Mouse (Mus musculus): ENCODE data around the gene Umodl1.

Umodl1 gene

GRCm38 (mm10) chr17:30978556-30978955 lies 24.1 kb downstream of the Umodl1 start:
- in situ Hi-C loops (cut with MboI; ENCODE audit: low pct_unique_long_range_greater_than_20kb in 1 of 2, low sequenced_read_pairs in 2 of 2, unreplicated experiment in 1 of 2): no loop called here

DNA sequence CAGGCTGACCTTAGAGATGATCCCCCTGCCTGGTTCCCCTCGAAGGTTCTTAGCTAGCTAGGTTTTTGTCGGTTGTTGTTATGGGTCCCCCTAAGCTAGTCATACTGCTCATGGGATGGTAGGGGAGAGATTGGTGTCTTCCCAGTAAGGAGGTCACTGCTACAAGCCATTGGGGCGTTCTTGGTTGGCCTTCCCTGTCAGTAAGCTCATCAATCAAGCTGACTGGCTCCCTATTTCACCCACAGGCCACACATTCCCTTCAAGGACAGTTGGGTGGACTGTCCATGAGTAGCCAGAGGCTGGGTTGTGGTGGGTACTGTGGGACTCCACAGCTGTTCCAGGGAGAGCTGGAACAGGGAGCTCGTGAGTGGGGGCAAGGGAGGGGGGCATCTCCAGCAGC lies 29.1 kb downstream of the Umodl1 start:
- in situ Hi-C loops (cut with MboI; ENCODE audit: low pct_unique_long_range_greater_than_20kb in 1 of 2, low sequenced_read_pairs in 2 of 2, unreplicated experiment in 1 of 2): no loop called here

- in situ Hi-C loops (cut with MboI; ENCODE audit: low pct_unique_long_range_greater_than_20kb in 1 of 2, low sequenced_read_pairs in 2 of 2, unreplicated experiment in 1 of 2): no loop called here
Observed at GRCm38 (mm10) chr17:30990254-30990653, 35.8 kb downstream of the Umodl1 start.

- in situ Hi-C loops (cut with MboI; ENCODE audit: low pct_unique_long_range_greater_than_20kb in 1 of 2, low sequenced_read_pairs in 2 of 2, unreplicated experiment in 1 of 2): no loop called here
Observed at GRCm38 (mm10) chr17:30996296-30996695, 41.9 kb downstream of the Umodl1 start.

DNA sequence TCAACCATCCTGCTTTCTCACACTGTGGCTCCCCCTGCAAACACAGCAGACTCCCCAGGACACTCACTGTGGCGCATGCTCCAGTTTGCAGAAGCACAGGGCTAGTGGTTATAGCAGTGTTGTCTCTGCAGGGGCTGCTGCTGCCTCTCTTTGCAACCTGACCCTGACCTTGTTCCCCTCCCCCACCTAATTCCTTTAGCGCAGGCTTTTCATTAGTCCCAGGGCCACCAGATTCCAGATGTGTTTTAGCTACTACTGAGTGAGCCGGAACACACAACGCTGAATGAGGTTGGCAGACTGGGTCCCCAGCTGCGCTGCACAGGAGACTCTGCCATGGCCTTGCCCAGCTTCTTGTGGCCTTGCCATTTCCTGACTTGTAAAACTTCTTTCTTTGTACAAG lies 46.5 kb downstream of the Umodl1 start:
- in situ Hi-C loops (cut with MboI; ENCODE audit: low pct_unique_long_range_greater_than_20kb in 1 of 2, low sequenced_read_pairs in 2 of 2, unreplicated experiment in 1 of 2): no loop called here

- in situ Hi-C loops (cut with MboI; ENCODE audit: low pct_unique_long_range_greater_than_20kb in 1 of 2, low sequenced_read_pairs in 2 of 2, unreplicated experiment in 1 of 2): no loop called here
Observed at GRCm38 (mm10) chr17:31002613-31003012, 48.2 kb downstream of the Umodl1 start.

DNA sequence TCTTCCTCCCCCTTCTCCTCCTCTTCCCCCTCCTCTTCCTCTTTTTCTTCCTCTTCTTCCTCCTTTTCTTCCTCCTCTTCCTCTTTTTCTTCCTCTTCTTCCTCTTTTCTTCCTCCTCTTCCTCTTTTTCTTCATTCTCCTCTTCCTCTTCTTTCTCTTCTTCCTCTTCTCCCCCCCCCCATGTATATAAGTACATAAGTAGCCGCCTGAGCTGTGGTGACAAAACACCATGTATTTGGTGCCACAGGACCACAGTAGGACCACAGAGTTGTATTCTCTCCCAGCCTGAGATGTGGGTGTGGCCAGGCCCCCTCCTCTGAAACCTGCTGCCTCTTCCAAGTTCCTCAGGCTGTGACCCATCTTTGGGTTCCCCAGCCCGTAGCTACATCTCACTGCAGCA lies 50.8 kb downstream of the Umodl1 start:
- in situ Hi-C loops (cut with MboI; ENCODE audit: low pct_unique_long_range_greater_than_20kb in 1 of 2, low sequenced_read_pairs in 2 of 2, unreplicated experiment in 1 of 2): no loop called here

GRCm38 (mm10) chr17:31007357-31007756 lies 52.9 kb downstream of the Umodl1 start:
- in situ Hi-C loops (cut with MboI; ENCODE audit: low pct_unique_long_range_greater_than_20kb in 1 of 2, low sequenced_read_pairs in 2 of 2, unreplicated experiment in 1 of 2): no loop called here

DNA sequence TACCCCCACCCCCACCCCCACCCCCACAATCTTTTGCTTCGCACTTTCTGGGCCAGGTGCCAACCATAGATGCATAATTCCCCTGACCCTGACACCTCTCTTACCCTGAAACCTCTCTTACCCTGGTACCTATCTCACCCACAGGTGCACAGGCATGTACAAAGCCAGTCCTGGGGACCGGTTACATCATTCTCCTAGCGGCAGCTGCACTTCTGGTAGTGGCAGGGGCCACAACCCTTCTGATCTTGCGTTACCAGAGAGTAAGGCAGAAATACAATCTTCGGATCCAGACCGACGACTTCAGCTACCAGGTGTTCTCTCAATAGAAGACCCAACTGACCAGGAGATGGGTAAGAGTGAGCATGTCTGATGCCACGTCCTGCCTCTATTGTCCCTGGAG lies 54.0 kb downstream of the Umodl1 start:
- in situ Hi-C loops (cut with MboI; ENCODE audit: low pct_unique_long_range_greater_than_20kb in 1 of 2, low sequenced_read_pairs in 2 of 2, unreplicated experiment in 1 of 2): no loop called here

DNA sequence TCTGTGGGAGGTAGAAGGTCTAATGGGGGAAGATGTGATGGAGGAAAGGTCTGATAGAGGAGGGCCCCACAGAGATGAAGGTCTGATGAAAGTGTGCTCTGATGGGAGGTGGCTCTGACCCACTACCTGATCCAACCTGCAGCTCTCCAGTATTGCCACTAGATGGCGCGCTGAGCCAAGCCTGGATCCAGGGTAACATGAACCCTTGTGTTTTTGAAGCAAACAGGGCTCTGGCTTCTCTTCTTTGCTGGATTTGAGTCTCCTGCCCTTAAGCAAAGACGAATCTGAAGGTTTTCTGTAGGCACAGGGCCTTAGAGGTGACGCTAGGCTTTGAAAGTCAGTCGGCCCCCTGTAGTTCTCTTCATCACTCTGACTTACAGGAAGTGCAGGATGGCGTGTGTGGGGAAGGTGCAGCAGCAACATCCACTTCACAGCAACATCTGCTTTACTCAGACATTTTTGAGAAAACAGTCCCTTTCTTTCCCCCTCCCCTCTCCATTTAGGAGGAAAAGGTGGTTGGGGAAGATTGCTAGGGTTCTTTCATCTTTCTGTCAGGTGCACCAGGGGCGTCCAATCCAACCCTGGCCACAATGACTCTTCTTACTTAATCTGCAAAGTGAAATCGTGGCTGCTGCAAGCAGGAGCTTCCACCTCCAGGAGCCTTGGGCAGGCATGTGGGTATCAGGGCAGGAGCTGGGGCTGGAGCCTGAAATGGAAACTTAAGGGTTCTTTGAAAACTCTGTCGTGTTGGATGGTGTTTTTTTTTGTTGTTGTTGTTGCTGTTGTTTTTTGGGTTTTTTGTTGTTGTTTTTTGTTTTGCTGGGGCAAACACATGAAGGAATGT lies 57.3 kb downstream of the Umodl1 start:
- in situ Hi-C loops (cut with MboI; ENCODE audit: low pct_unique_long_range_greater_than_20kb in 1 of 2, low sequenced_read_pairs in 2 of 2, unreplicated experiment in 1 of 2): no loop called here

- in situ Hi-C loops (cut with MboI; ENCODE audit: low pct_unique_long_range_greater_than_20kb in 1 of 2, low sequenced_read_pairs in 2 of 2, unreplicated experiment in 1 of 2): loop anchor here (5.0 kb wide), 2 partner anchors 94 to 99 kb away; no protein-coding TSS in a partner anchor
Observed at GRCm38 (mm10) chr17:31018267-31018666, 63.8 kb downstream of the Umodl1 start.

DNA sequence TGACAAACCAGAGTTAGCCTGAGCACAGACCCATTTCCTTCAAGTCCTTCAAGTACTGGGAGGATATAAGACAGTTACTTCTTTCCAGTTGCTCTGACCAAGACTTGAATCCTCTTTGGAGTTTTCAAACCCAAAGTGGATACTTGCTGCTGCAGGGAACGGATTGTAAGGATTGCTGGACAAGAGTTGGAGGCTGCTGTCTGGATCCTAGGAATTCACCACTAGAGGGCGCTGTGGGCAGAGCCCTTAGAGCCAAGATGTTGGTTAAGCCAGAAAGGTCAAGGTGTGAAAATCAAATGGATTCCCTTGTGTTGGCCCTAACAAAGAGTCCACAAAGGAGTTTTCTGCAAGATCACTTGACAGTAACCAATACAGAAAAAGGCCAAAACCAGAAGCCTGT lies 65.1 kb downstream of the Umodl1 start:
- in situ Hi-C loops (cut with MboI; ENCODE audit: low pct_unique_long_range_greater_than_20kb in 1 of 2, low sequenced_read_pairs in 2 of 2, unreplicated experiment in 1 of 2): loop anchor here (5.0 kb wide), 2 partner anchors 93 to 98 kb away; no protein-coding TSS in a partner anchor

- in situ Hi-C loops (cut with MboI; ENCODE audit: low pct_unique_long_range_greater_than_20kb in 1 of 2, low sequenced_read_pairs in 2 of 2, unreplicated experiment in 1 of 2): no loop called here
Observed at GRCm38 (mm10) chr17:31020078-31020477, 65.6 kb downstream of the Umodl1 start.

GRCm38 (mm10) chr17:31021276-31021675 lies 66.8 kb downstream of the Umodl1 start:
- in situ Hi-C loops (cut with MboI; ENCODE audit: low pct_unique_long_range_greater_than_20kb in 1 of 2, low sequenced_read_pairs in 2 of 2, unreplicated experiment in 1 of 2): no loop called here

- in situ Hi-C loops (cut with MboI; ENCODE audit: low pct_unique_long_range_greater_than_20kb in 1 of 2, low sequenced_read_pairs in 2 of 2, unreplicated experiment in 1 of 2): no loop called here
Observed at GRCm38 (mm10) chr17:31024125-31024781, 69.8 kb downstream of the Umodl1 start.

- in situ Hi-C loops (cut with MboI; ENCODE audit: low pct_unique_long_range_greater_than_20kb in 1 of 2, low sequenced_read_pairs in 2 of 2, unreplicated experiment in 1 of 2): no loop called here
Observed at GRCm38 (mm10) chr17:31024782-31025125, 70.3 kb downstream of the Umodl1 start.

- in situ Hi-C loops (cut with MboI; ENCODE audit: low pct_unique_long_range_greater_than_20kb in 1 of 2, low sequenced_read_pairs in 2 of 2, unreplicated experiment in 1 of 2): no loop called here
Observed at GRCm38 (mm10) chr17:31026986-31027385, 72.5 kb downstream of the Umodl1 start.

- in situ Hi-C loops (cut with MboI; ENCODE audit: low pct_unique_long_range_greater_than_20kb in 1 of 2, low sequenced_read_pairs in 2 of 2, unreplicated experiment in 1 of 2): no loop called here
Observed at GRCm38 (mm10) chr17:31027723-31028122, 73.3 kb downstream of the Umodl1 start.

DNA sequence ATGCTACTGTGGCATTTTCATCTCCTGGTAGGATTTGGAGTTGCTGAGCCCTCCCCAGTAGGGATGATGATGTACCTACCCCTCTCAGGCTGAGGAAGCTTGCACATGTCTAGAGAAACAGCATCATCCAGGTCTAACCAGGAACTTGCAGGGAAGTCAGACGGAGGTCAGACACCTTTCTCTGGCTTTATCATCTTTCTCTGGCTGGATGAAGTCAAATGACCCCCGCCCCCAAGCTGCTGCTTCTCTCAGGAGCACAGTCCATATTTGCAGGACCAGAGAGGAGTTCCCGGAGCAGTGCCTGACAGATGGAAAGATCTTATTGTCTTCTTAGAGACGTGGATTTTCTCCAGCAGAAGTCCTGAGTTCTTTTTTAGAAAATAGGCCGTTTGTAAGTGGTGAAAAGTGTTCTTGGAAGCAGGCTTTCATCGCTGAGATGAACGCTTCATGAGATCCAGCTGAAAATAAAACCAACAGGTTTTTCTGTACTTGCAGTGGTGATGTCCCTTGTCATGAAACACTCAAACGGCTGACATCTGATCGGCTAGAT lies 74.5 kb downstream of the Umodl1 start:
- in situ Hi-C loops (cut with MboI; ENCODE audit: low pct_unique_long_range_greater_than_20kb in 1 of 2, low sequenced_read_pairs in 2 of 2, unreplicated experiment in 1 of 2): no loop called here

DNA sequence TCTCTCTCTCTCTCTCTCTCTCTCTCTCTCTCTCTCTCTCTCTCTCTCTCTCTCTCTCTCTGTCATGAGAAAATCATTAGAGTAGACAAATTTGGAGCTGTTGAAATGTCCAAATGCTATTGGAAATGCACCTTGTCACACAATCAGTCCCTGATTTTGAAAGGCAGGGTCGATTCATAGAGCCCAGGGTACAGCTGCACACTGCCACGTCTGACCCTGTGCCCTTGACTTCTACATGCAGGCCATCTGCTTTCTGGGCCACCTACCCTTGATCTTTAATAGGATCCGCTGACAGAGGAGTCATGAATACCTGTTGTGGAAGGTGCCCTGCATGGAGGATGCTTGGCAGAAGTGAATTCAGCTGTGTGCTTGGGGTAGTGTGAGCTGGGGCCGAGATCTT lies 75.0 kb downstream of the Umodl1 start:
- in situ Hi-C loops (cut with MboI; ENCODE audit: low pct_unique_long_range_greater_than_20kb in 1 of 2, low sequenced_read_pairs in 2 of 2, unreplicated experiment in 1 of 2): no loop called here

All from mouse embryonic stem cell (cell line).